Mouse (Mus musculus) kidney, adult 2 months (tissue): ENCODE measurements around the gene Olfr1151.

Experiments
- CTCF ChIP-seq: fragments of 200-500 bp; conservative IDR thresholded peaks from 2 replicates; pipeline ENCODE4 v1.5.1; 2011; ENCODE audit warnings: low read depth, mild to moderate bottlenecking, control low read depth, low read length, moderate library complexity, mixed read lengths; ENCODE audit not compliant: insufficient read depth, insufficient read length
- POLR2A ChIP-seq: fragments of 200-500 bp; IDR thresholded peaks from one replicate; pipeline ENCODE4 v1.6.1; 2011; ENCODE audit warnings: low read depth, low read length, control low read depth

DNA sequence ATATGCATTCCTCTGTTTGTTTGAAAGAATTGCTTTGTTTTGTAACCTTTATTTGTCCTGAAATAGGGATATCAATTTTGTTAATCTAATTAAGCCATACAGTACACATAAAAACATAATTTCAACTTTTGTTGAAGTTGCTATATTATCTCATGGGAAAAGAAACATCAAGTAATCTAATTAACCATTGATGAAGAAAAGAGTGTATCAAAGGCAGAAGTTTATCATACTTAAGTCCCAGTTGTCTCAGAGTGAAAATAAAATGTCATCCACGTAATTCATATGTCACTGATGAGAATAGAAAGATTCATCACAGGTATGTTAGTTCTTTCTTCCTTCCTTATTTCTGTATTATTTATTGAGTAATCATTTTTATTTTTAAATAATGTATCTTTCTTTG, 39.0 kb downstream of the Olfr1151 start, which contains the start of gene Olfr1153:
- TF ChIP-seq POLR2A (no peak), CTCF (no peak)
